Mouse (Mus musculus): ENCODE measurements at regions not wholly inside any gene's neighbourhood (a gene's known extent, or its start where the extent isn't known, plus 50 kb on each side); places are given as distances from the start of the nearest gene placed in this dataset.

- in situ Hi-C loops (cut with MboI, MseI), result no loop called here
Measured at GRCm38 (mm10) chr13:101555371-101555874, 212.6 kb downstream of the Pik3r1 start.

GRCm38 (mm10) chr13:101553131-101553549 is 214.9 kb downstream of the Pik3r1 start:
- in situ Hi-C loops (cut with MboI, MseI), result no loop called here

GRCm38 (mm10) chr13:101552451-101552850 is 215.6 kb downstream of the Pik3r1 start:
- in situ Hi-C loops (cut with MboI, MseI), result no loop called here

- in situ Hi-C loops (cut with MboI, MseI), result no loop called here
Measured at GRCm38 (mm10) chr13:101551068-101551467, 216.9 kb downstream of the Pik3r1 start.

GRCm38 (mm10) chr13:101550526-101550925 is 217.5 kb downstream of the Pik3r1 start:
- in situ Hi-C loops (cut with MboI, MseI), result no loop called here

GRCm38 (mm10) chr13:101547887-101548286 is 220.1 kb downstream of the Pik3r1 start:
- in situ Hi-C loops (cut with MboI, MseI), result loop anchor here (10.0 to 25.0 kb wide), 2 partner anchors 147 to 1364 kb away; no protein-coding TSS in a partner anchor

- in situ Hi-C loops (cut with MboI, MseI), result loop anchor here (10.0 to 25.0 kb wide), 2 partner anchors 147 to 1365 kb away; no protein-coding TSS in a partner anchor
Measured at GRCm38 (mm10) chr13:101547365-101547764, 220.7 kb downstream of the Pik3r1 start.

- in situ Hi-C loops (cut with MboI, MseI), result loop anchor here (10.0 to 25.0 kb wide), 2 partner anchors 149 to 1367 kb away; no protein-coding TSS in a partner anchor
Measured at GRCm38 (mm10) chr13:101545344-101546181, 222.5 kb downstream of the Pik3r1 start.

- in situ Hi-C loops (cut with MboI, MseI), result loop anchor here (10.0 to 25.0 kb wide), 2 partner anchors 154 to 1372 kb away; no protein-coding TSS in a partner anchor
Measured at GRCm38 (mm10) chr13:101540391-101541191, 227.4 kb downstream of the Pik3r1 start.

- in situ Hi-C loops (cut with MboI, MseI), result loop anchor here (25.0 kb wide), 1 partner anchor 1374 kb away; no protein-coding TSS in a partner anchor
Measured at GRCm38 (mm10) chr13:101538110-101538509, 229.9 kb downstream of the Pik3r1 start.

GRCm38 (mm10) chr13:101536019-101536418 is 232.0 kb downstream of the Pik3r1 start:
- in situ Hi-C loops (cut with MboI, MseI), result loop anchor here (25.0 kb wide), 1 partner anchor 1376 kb away; no protein-coding TSS in a partner anchor

GRCm38 (mm10) chr13:101535331-101535866 is 232.6 kb downstream of the Pik3r1 start:
- in situ Hi-C loops (cut with MboI, MseI), result loop anchor here (25.0 kb wide), 1 partner anchor 1377 kb away; no protein-coding TSS in a partner anchor

GRCm38 (mm10) chr13:101534490-101534889 is 233.5 kb downstream of the Pik3r1 start:
- in situ Hi-C loops (cut with MboI, MseI), result loop anchor here (25.0 kb wide), 1 partner anchor 1378 kb away; no protein-coding TSS in a partner anchor

GRCm38 (mm10) chr13:101532913-101533312 is 235.1 kb downstream of the Pik3r1 start:
- in situ Hi-C loops (cut with MboI, MseI), result loop anchor here (25.0 kb wide), 1 partner anchor 1379 kb away; no protein-coding TSS in a partner anchor

GRCm38 (mm10) chr13:101527691-101528090 is 240.3 kb downstream of the Pik3r1 start:
- in situ Hi-C loops (cut with MboI, MseI), result loop anchor here (25.0 kb wide), 1 partner anchor 1385 kb away; no protein-coding TSS in a partner anchor

GRCm38 (mm10) chr13:101524781-101525180 is 243.2 kb downstream of the Pik3r1 start:
- in situ Hi-C loops (cut with MboI, MseI), result loop anchor here (25.0 kb wide), 1 partner anchor 1388 kb away; no protein-coding TSS in a partner anchor

GRCm38 (mm10) chr13:101524223-101524622 is 243.8 kb downstream of the Pik3r1 start:
- in situ Hi-C loops (cut with MboI, MseI), result no loop called here

GRCm38 (mm10) chr13:101523492-101523891 is 244.5 kb downstream of the Pik3r1 start:
- in situ Hi-C loops (cut with MboI, MseI), result no loop called here

GRCm38 (mm10) chr13:101522597-101522996 is 245.4 kb downstream of the Pik3r1 start:
- in situ Hi-C loops (cut with MboI, MseI), result no loop called here

- in situ Hi-C loops (cut with MboI, MseI), result loop anchor here (5.0 kb wide), 1 partner anchor 164 kb away; no protein-coding TSS in a partner anchor
Measured at GRCm38 (mm10) chr13:101513354-101513753, 254.7 kb downstream of the Pik3r1 start.

- in situ Hi-C loops (cut with MboI, MseI), result loop anchor here (5.0 kb wide), 1 partner anchor 167 kb away; no protein-coding TSS in a partner anchor
Measured at GRCm38 (mm10) chr13:101509946-101510345, 258.1 kb downstream of the Pik3r1 start.
